Mouse (Mus musculus) embryonic facial prominence, embryonic 10.5 days (tissue): ENCODE results near the gene Trabd2b. TPM values are rescaled to one million over a fixed set of nuclear protein-coding genes. Genes with fewer than 3 reads are reported as not detected.

Experiments
- DNase-seq: peaks from one replicate; pipeline ENCODE4 v3.0.0-alpha.2; 2017; ENCODE audit warnings: low spot score
- H3K27ac ChIP-seq: fragments of 300-500 bp; sonication (generic); replicated peaks from 2 replicates; pipeline ENCODE4 v1.5.1; 2016; ENCODE audit warnings: mild to moderate bottlenecking
- H3K27me3 ChIP-seq: fragments of 300-500 bp; sonication (generic); replicated peaks from 2 replicates; pipeline ENCODE4 v1.6.1; 2016; ENCODE audit warnings: low read depth, mild to moderate bottlenecking; ENCODE audit not compliant: poor library complexity, severe bottlenecking
- H3K36me3 ChIP-seq: fragments of 300-500 bp; sonication (generic); replicated peaks from 2 replicates; pipeline ENCODE4 v1.6.1; 2016; ENCODE audit warnings: mild to moderate bottlenecking, moderate library complexity
- H3K4me1 ChIP-seq: fragments of 300-500 bp; sonication (generic); 2 replicates; pipeline ENCODE4 v1.6.1; 2016
- H3K4me3 ChIP-seq: fragments of 300-500 bp; sonication (generic); 2 replicates; pipeline ENCODE4 v1.5.1; 2016; ENCODE audit warnings: mild to moderate bottlenecking, moderate library complexity
- H3K9me3 ChIP-seq: fragments of 300-500 bp; sonication (generic); 2 replicates; pipeline ENCODE4 v1.6.1; 2016; ENCODE audit warnings: mild to moderate bottlenecking
- WGBS: fragments of 180-500 bp; shearing (Covaris S2); methylation state at CpG from one replicate; pipeline ENCODE4 v1.1.7; 2016; 5-methylcytosine and 5-hydroxymethylcytosine counted together
- polyA plus RNA-seq: library from polyadenylated mRNA; unstranded; fragments of >200 nt; fragmentation: Nextera tagmentation; extraction: Ambion mirVana; gene quantifications from 2 replicates; pipeline ENCODE4 v1.2.1, GENCODE M21; 2016

Gene Trabd2b
- polyA plus RNA-seq, 1 experiment from 2014 or later = 0.81 TPM

GRCm38 (mm10) chr4:114374330-114374729 lies 32.2 kb upstream of the Trabd2b start:
- no peak overlapping the region for H3K4me3 ChIP-seq
- H3K27me3 ChIP-seq = peaks cover 5% of the 10 kb centered on the region; the same call in 1 of the 2 replicates
- WGBS = 95% methylated on average over 1 of the region's 1 CpGs
- H3K9me3 ChIP-seq = no peaks in the 10 kb centered on the region
- H3K4me1 ChIP-seq = peaks cover 3% of the 10 kb centered on the region
- DNase-seq = no peak
- no peaks in the 10 kb centered on the region for H3K36me3 ChIP-seq
- H3K27ac ChIP-seq = no peak overlapping the region

GRCm38 (mm10) chr4:114377531-114377930 lies 29.0 kb upstream of the Trabd2b start:
- peaks cover 7% of the 10 kb centered on the region for H3K4me1 ChIP-seq
- no peak overlapping the region for H3K4me3 ChIP-seq
- DNase-seq = peak; percentile 13
- no peak overlapping the region for H3K27ac ChIP-seq
- WGBS = 71% methylated on average over 11 of the region's 11 CpGs
- H3K9me3 ChIP-seq = no peaks in the 10 kb centered on the region
- H3K36me3 ChIP-seq = no peaks in the 10 kb centered on the region
- H3K27me3 ChIP-seq = no peaks in the 10 kb centered on the region

GRCm38 (mm10) chr4:114378512-114378911 lies 28.0 kb upstream of the Trabd2b start:
- Histone ChIP-seq H3K4me1 (peaks cover 12% of the 10 kb centered on the region), H3K9me3 (no peaks in the 10 kb centered on the region), H3K4me3 (no peak overlapping the region), H3K27me3 (no peaks in the 10 kb centered on the region), H3K36me3 (no peaks in the 10 kb centered on the region), H3K27ac (no peak overlapping the region)
- WGBS = 82% methylated on average over 7 of the region's 7 CpGs
- DNase-seq = no peak

- H3K27ac ChIP-seq = no peak overlapping the region
- H3K4me3 ChIP-seq = no peak overlapping the region
- 92% methylated on average over 4 of the region's 4 CpGs for WGBS
- H3K9me3 ChIP-seq = no peaks in the 10 kb centered on the region
- H3K36me3 ChIP-seq = no peaks in the 10 kb centered on the region
- peaks cover 12% of the 10 kb centered on the region for H3K4me1 ChIP-seq
- no peaks in the 10 kb centered on the region for H3K27me3 ChIP-seq
- DNase-seq = no peak
These were observed 27.0 kb upstream of the Trabd2b start for GRCm38 (mm10) chr4:114379416-114379956.

GRCm38 (mm10) chr4:114382627-114383026 lies 23.9 kb upstream of the Trabd2b start:
- Histone ChIP-seq H3K4me3 (no peak overlapping the region), H3K4me1 (peaks cover 15% of the 10 kb centered on the region), H3K36me3 (no peaks in the 10 kb centered on the region), H3K9me3 (no peaks in the 10 kb centered on the region), H3K27ac (no peak overlapping the region), H3K27me3 (no peaks in the 10 kb centered on the region)
- WGBS = 3% methylated on average over 1 of the region's 1 CpGs
- no peak for DNase-seq

GRCm38 (mm10) chr4:114385236-114385635 lies 21.3 kb upstream of the Trabd2b start:
- no peak overlapping the region for H3K4me3 ChIP-seq
- no peaks in the 10 kb centered on the region for H3K27me3 ChIP-seq
- no peaks in the 10 kb centered on the region for H3K36me3 ChIP-seq
- no peaks in the 10 kb centered on the region for H3K9me3 ChIP-seq
- WGBS = 90% methylated on average over 5 of the region's 5 CpGs
- H3K4me1 ChIP-seq = peaks cover 15% of the 10 kb centered on the region
- no peak overlapping the region for H3K27ac ChIP-seq
- DNase-seq = no peak

- no peak overlapping the region for H3K4me3 ChIP-seq
- 71% methylated on average over 2 of the region's 2 CpGs for WGBS
These were observed 20.1 kb upstream of the Trabd2b start for GRCm38 (mm10) chr4:114386395-114386811.

GRCm38 (mm10) chr4:114387527-114388135 lies 18.9 kb upstream of the Trabd2b start:
- Histone ChIP-seq H3K9me3 (no peaks in the 10 kb centered on the region), H3K27ac (no peak overlapping the region), H3K36me3 (no peaks in the 10 kb centered on the region), H3K4me1 (peaks cover 10% of the 10 kb centered on the region), H3K4me3 (no peak overlapping the region), H3K27me3 (no peaks in the 10 kb centered on the region)
- DNase-seq = no peak
- 84% methylated on average over 2 of the region's 2 CpGs for WGBS

More at GRCm38 (mm10) chr4:114386395-114386811, 20.1 kb upstream of the Trabd2b start:
- H3K4me1 ChIP-seq = peaks cover 15% of the 10 kb centered on the region
- no peaks in the 10 kb centered on the region for H3K36me3 ChIP-seq
- peak; percentile 25 for DNase-seq
- H3K9me3 ChIP-seq = no peaks in the 10 kb centered on the region
- H3K27ac ChIP-seq = no peak overlapping the region
- no peaks in the 10 kb centered on the region for H3K27me3 ChIP-seq

GRCm38 (mm10) chr4:114388306-114388705 lies 18.2 kb upstream of the Trabd2b start:
- 84% methylated on average over 3 of the region's 3 CpGs for WGBS
- no peak overlapping the region for H3K4me3 ChIP-seq
- no peak overlapping the region for H3K27ac ChIP-seq
- H3K36me3 ChIP-seq = no peaks in the 10 kb centered on the region
- H3K9me3 ChIP-seq = no peaks in the 10 kb centered on the region
- no peaks in the 10 kb centered on the region for H3K27me3 ChIP-seq
- peaks cover 3% of the 10 kb centered on the region; the same call in 1 of the 2 replicates for H3K4me1 ChIP-seq
- DNase-seq = no peak

GRCm38 (mm10) chr4:114389653-114390052 lies 16.9 kb upstream of the Trabd2b start:
- peaks cover 3% of the 10 kb centered on the region; the same call in 1 of the 2 replicates for H3K4me1 ChIP-seq
- H3K9me3 ChIP-seq = no peaks in the 10 kb centered on the region
- DNase-seq = no peak
- peaks cover 5% of the 10 kb centered on the region; the same call in 1 of the 2 replicates for H3K27me3 ChIP-seq
- no peaks in the 10 kb centered on the region for H3K36me3 ChIP-seq
- H3K4me3 ChIP-seq = no peak overlapping the region
- no peak overlapping the region for H3K27ac ChIP-seq

- Histone ChIP-seq H3K27ac (no peak overlapping the region), H3K4me3 (no peak overlapping the region), H3K4me1 (peaks cover 17% of the 10 kb centered on the region), H3K27me3 (peaks cover 16% of the 10 kb centered on the region; the same call in 1 of the 2 replicates), H3K9me3 (no peaks in the 10 kb centered on the region), H3K36me3 (no peaks in the 10 kb centered on the region)
- peak; percentile 37 for DNase-seq
These were observed 8.9 kb upstream of the Trabd2b start for GRCm38 (mm10) chr4:114397625-114398024.

- no peak for DNase-seq
- Histone ChIP-seq H3K4me3 (no peak overlapping the region), H3K4me1 (peaks cover 17% of the 10 kb centered on the region), H3K27ac (no peak overlapping the region), H3K27me3 (peaks cover 28% of the 10 kb centered on the region), H3K9me3 (no peaks in the 10 kb centered on the region), H3K36me3 (no peaks in the 10 kb centered on the region)
- WGBS = 51% methylated on average over 3 of the region's 3 CpGs
These were observed 6.7 kb upstream of the Trabd2b start for GRCm38 (mm10) chr4:114399821-114400220.

GRCm38 (mm10) chr4:114401993-114402731 lies 4.4 kb upstream of the Trabd2b start:
- Histone ChIP-seq H3K9me3 (no peaks in the 10 kb centered on the region), H3K4me3 (no peak overlapping the region), H3K4me1 (peaks cover 30% of the 10 kb centered on the region), H3K36me3 (no peaks in the 10 kb centered on the region), H3K27ac (no peak overlapping the region), H3K27me3 (peaks cover 35% of the 10 kb centered on the region)
- 49% methylated on average over 7 of the region's 7 CpGs for WGBS
- DNase-seq = no peak
